ENCODE assay signal across 8 mouse cellular contexts in genomic region chr13:113355022-113355421, GRCm38 (mm10).
DNase-seq lines count a peak whose midpoint lies in the region; ATAC-seq lines count a peak whose summit lies in the region.

No protein-coding gene starts in this region.

- H3K4me1 ChIP-seq in midbrain, embryonic 16.5 days (ENCODE audit: control insufficient read depth, insufficient read depth, low read length): peaks cover 3% of the 10 kb centered on the region; the same call in 1 of the 2 replicates

- H3K27ac ChIP-seq in midbrain, embryonic 16.5 days (ENCODE audit: low read length): no peak overlapping the region

- H3K27me3 ChIP-seq in midbrain, embryonic 16.5 days (ENCODE audit: control insufficient read depth, insufficient read depth, low read depth, low read length): no peaks in the 10 kb centered on the region; the same call in 1 of the 2 replicates

- H3K4me2 ChIP-seq in midbrain, embryonic 16.5 days (ENCODE audit: low read length): 0 out of 2 replicates have a peak overlapping the region, but pooled peaks have one; percentile 21

- no peaks in the 10 kb centered on the region for H3K36me3 ChIP-seq in midbrain, embryonic 16.5 days (ENCODE audit: control insufficient read depth, insufficient read depth, low read length)

- DNase-seq in gastrocnemius, adult 18-20 months (ENCODE audit: low spot score): peak; percentile 56
- no peak for DNase-seq in gastrocnemius, postnatal 4 days (ENCODE audit: low spot score in 2 of 2)
- DNase-seq in adipocyte (ENCODE audit: low spot score): peak; percentile 68
- peak; percentile 63 to 77 for DNase-seq in heart, adult 9 months (ENCODE audit: low spot score in 2 of 2)
- no peak for DNase-seq in right cerebral cortex, adult 2 months (ENCODE audit: low spot score in 2 of 2)
- DNase-seq in frontal cortex, postnatal 14 days (ENCODE audit: low spot score in 2 of 2): no peak
- DNase-seq in layer of hippocampus, adult 11-12 months (ENCODE audit: low spot score): no peak

- H3K9me3 ChIP-seq in midbrain, embryonic 16.5 days (replicated peaks; ENCODE audit: control insufficient read depth, low read length, poor library complexity, severe bottlenecking): no peaks in the 10 kb centered on the region

- H3K9ac ChIP-seq in midbrain, embryonic 16.5 days (ENCODE audit: low read depth, low read length): no peak overlapping the region

- ATAC-seq in midbrain, embryonic 16.5 days: peak; percentile 23; the same call in 1 of the 2 replicates

- WGBS in midbrain, embryonic 16.5 days: 3% methylated on average over 4 of the region's 4 CpGs

- H3K4me3 ChIP-seq in midbrain, embryonic 16.5 days (ENCODE audit: low read depth, low read length): no peak overlapping the region

Comparison
In these comparisons a context has a peak if more than half of its experiments do, and no peak if none do; other contexts are left out.
1. DNase-seq: peak in gastrocnemius, adult 18-20 months (single experiment), adipocyte (single experiment) and heart, adult 9 months (2 of 2); none in gastrocnemius, postnatal 4 days (0 of 2), right cerebral cortex, adult 2 months (0 of 2), frontal cortex, postnatal 14 days (0 of 2) and layer of hippocampus, adult 11-12 months (single experiment).